Mouse (Mus musculus) heart, postnatal 0 days (tissue): ENCODE results near the gene Hoxc13.

ENCODE experiments used
- CTCF ChIP-seq: IDR thresholded peaks from 2 replicates; pipeline ENCODE4 v1.5.1; 2016; ENCODE audit warnings: antibody characterized with exemption, control low read depth, low read depth
- EP300 ChIP-seq: IDR thresholded peaks from 2 replicates; pipeline ENCODE4 v1.6.1; 2016; ENCODE audit warnings: antibody characterized with exemption, low read depth

DNA sequence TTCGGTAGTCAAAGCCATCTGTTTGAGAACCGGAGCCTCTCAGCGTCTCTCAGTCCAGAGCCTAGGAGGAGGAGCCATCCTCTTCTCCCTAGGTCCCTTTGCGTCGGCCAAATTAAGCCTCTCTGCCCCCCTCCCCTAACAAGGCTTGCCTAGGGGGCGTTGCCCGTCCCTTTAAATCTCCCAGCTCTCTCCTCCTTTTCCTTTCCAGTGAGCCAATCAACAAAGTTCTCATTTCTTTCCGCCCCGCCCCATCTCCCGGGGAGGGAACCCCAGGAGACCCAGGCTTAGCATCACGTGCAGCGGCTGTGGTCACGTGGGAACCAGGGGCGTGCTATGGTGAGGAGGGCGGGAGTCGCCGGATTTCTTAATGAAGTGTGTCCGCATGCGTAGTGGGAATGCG lies 284 bp upstream of the Hoxc13 start:
- TF ChIP-seq CTCF (no peak), EP300 (no peak)
